Mouse (Mus musculus): ENCODE results near the gene Rpl21.

DNA sequence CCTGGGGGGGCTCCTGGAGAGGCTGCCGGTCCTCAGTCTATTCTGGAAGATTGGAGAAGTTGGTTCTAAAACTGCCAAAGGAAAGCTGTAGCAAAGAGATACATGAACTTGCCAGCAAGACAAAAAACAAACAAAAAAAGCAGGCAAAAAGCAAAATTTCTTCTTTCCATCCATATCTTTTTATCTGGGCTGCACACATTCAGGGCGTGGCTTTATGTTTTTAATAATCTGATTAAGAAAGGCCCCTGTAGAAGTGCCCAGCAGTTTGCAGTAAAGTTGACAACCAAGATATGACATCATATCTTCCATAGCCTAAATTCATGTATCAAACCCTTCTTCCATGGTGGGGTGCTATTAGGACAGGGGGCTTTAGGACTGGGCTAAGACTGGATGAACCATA lies 33.6 kb downstream of the Rpl21 start:
- no peak for TF ChIP-seq CTCF (IDR thresholded peaks at IDR 0.05; ENCODE audit: low read depth, low read length)
- TF ChIP-seq GATA1 (IDR thresholded peaks at IDR 0.05; ENCODE audit: borderline replicate concordance, low read length), result no peak
- no peak for TF ChIP-seq POLR2AphosphoS5 (IDR thresholded peaks at IDR 0.05; ENCODE audit: insufficient replicate concordance, low read depth, low read length)
- 0 out of 2 replicates have a peak, but pooled peaks have one; percentile 21 for TF ChIP-seq TAL1 (conservative IDR thresholded peaks at IDR 0.05; ENCODE audit: low read depth, low read length)

All from G1E (cell line).